Mouse (Mus musculus) kidney, postnatal 0 days (tissue): Measurements from ENCODE around the gene Ces2h. TPM values are rescaled to one million over a fixed set of nuclear protein-coding genes. Genes with fewer than 3 reads are reported as not detected.

Source experiments
- ATAC-seq: fragments of 200-750 bp; cut with Nextera tagmentation; replicated peaks from 2 replicates; pipeline ENCODE4 v1.8.0; 2017; ENCODE audit warnings: low read depth, moderate number of reproducible peaks, moderate TSS enrichment, moderate library complexity; ENCODE audit not compliant: low FRiP score
- DNase-seq: peaks from one replicate; pipeline ENCODE4 v3.0.0-alpha.2; 2016; ENCODE audit warnings: low spot score
- H3K27ac ChIP-seq: fragments of 300-500 bp; sonication (generic); 2 replicates; pipeline ENCODE4 v1.5.1; 2014; ENCODE audit warnings: mild to moderate bottlenecking
- H3K27me3 ChIP-seq: fragments of 300-500 bp; sonication (generic); 2 replicates; pipeline ENCODE4 v1.6.1; 2014; ENCODE audit warnings: low read length, mixed read lengths; ENCODE audit not compliant: insufficient read depth
- H3K36me3 ChIP-seq: fragments of 300-500 bp; sonication (generic); 2 replicates; pipeline ENCODE4 v1.6.1; 2014; ENCODE audit warnings: low read length, mixed read lengths; ENCODE audit not compliant: insufficient read depth
- H3K4me1 ChIP-seq: fragments of 300-500 bp; sonication (generic); replicated peaks from 2 replicates; pipeline ENCODE4 v1.6.1; 2014; ENCODE audit warnings: antibody characterized with exemption, low read length, mixed read lengths; ENCODE audit not compliant: insufficient read depth
- H3K4me2 ChIP-seq: fragments of 300-500 bp; sonication (generic); 2 replicates; pipeline ENCODE4 v1.6.1; 2014; ENCODE audit warnings: mild to moderate bottlenecking, low read length, moderate library complexity, mixed read lengths
- H3K4me3 ChIP-seq: fragments of 300-500 bp; sonication (generic); replicated peaks from 2 replicates; pipeline ENCODE4 v1.5.1; 2014; ENCODE audit warnings: low read depth, low read length
- H3K9ac ChIP-seq: fragments of 300-500 bp; sonication (generic); 2 replicates; pipeline ENCODE4 v1.6.1; 2014; ENCODE audit warnings: low read depth, low read length
- H3K9me3 ChIP-seq: fragments of 300-500 bp; sonication (generic); replicated peaks from 2 replicates; pipeline ENCODE4 v1.6.1; 2016; ENCODE audit warnings: low read length, inconsistent platforms, mixed read lengths
- CTCF ChIP-seq: IDR thresholded peaks from 2 replicates; pipeline ENCODE4 v1.5.1; 2016; ENCODE audit warnings: antibody characterized with exemption, low read depth, mild to moderate bottlenecking, moderate library complexity
- polyA plus RNA-seq: library from polyadenylated mRNA; unstranded; fragments of >200 nt; fragmentation: Nextera tagmentation; extraction: Ambion mirVana; gene quantifications from 2 replicates; pipeline ENCODE4 v1.2.1, GENCODE M21; 2015

The Ces2h gene
- polyA plus RNA-seq, 1 experiment from 2014 or later = not detected

- H3K27me3 ChIP-seq = no peaks in the 10 kb centered on the region
- H3K4me2 ChIP-seq = no peak overlapping the region
- ATAC-seq (no peak), DNase-seq (no peak)
- TF ChIP-seq CTCF = no peak
- H3K4me1 ChIP-seq = no peaks in the 10 kb centered on the region
- no peaks in the 10 kb centered on the region for H3K36me3 ChIP-seq
- H3K9ac ChIP-seq = no peak overlapping the region
- no peak overlapping the region for H3K27ac ChIP-seq
- no peak overlapping the region for H3K4me3 ChIP-seq
- H3K9me3 ChIP-seq = no peaks in the 10 kb centered on the region
Observed at GRCm38 (mm10) chr8:105068971-105069370, 68.3 kb downstream of the Ces2h start.

Other genes starting within 250 kb of the Ces2h start
- 0.91 and 0.98 TPM in 2 replicates for gene Ces2b, start 169.3 kb upstream of the Ces2h start, polyA plus RNA-seq
- 0.38 and 0.45 TPM in 2 replicates for gene Ces2c, start 153.8 kb upstream of the Ces2h start, polyA plus RNA-seq
- 1.8 and 2.1 TPM in 2 replicates for gene Ces2e, start 74.6 kb upstream of the Ces2h start, polyA plus RNA-seq
- not detected in 2 replicates for gene Ces2f, start 53.5 kb upstream of the Ces2h start, polyA plus RNA-seq
- gene Ces2g, start 39.1 kb upstream of the Ces2h start, polyA plus RNA-seq = 0.15 and 0.17 TPM in 2 replicates
- gene Ces3a, start 47.7 kb downstream of the Ces2h start, polyA plus RNA-seq = not detected in 2 replicates
- not detected in 2 replicates for gene Ces3b, start 82.9 kb downstream of the Ces2h start, polyA plus RNA-seq
- gene Ces4a, start 130.9 kb downstream of the Ces2h start, polyA plus RNA-seq = not detected in 2 replicates
- gene Cbfb, start 169.8 kb downstream of the Ces2h start, polyA plus RNA-seq = 59.6 and 59.7 TPM in 2 replicates
- 19.2 and 20.6 TPM in 2 replicates for gene D230025D16Rik, start 224.3 kb downstream of the Ces2h start, polyA plus RNA-seq